Mouse (Mus musculus): Measurements from ENCODE around the gene Snai3. TPM values are rescaled to one million over a fixed set of nuclear protein-coding genes. Genes with fewer than 3 reads are reported as not detected.

Snai3 gene
- total RNA-seq (2021) = not detected
- long read RNA-seq, experiment 1 = 0 reads
- long read RNA-seq, experiment 2 = 0 reads

GRCm38 (mm10) chr8:122460524-122461472 lies at the start of gene Snai3:
TSS of gene Snai3 (minus strand) at chr8:122460733.
- DNase-seq = peak; percentile 50 to 68

- DNase-seq = peak; percentile 79 to 86
Observed at GRCm38 (mm10) chr8:122500856-122501255, 40.3 kb upstream of the Snai3 start.

- no peak for DNase-seq
Observed at GRCm38 (mm10) chr8:122497912-122498311, 37.4 kb upstream of the Snai3 start.

- DNase-seq = peak; percentile 34 to 62
Observed at GRCm38 (mm10) chr8:122497016-122497734, 36.6 kb upstream of the Snai3 start.

- no peak for DNase-seq
Observed at GRCm38 (mm10) chr8:122488387-122488786, 27.9 kb upstream of the Snai3 start.

- DNase-seq = no peak
Observed at GRCm38 (mm10) chr8:122484831-122485230, 24.3 kb upstream of the Snai3 start.

- DNase-seq = no peak
Observed at GRCm38 (mm10) chr8:122483877-122484276, 23.3 kb upstream of the Snai3 start.

- no peak for DNase-seq
Observed at GRCm38 (mm10) chr8:122482448-122482847, 21.9 kb upstream of the Snai3 start.

- DNase-seq = peak; percentile 94 to 96
Observed at GRCm38 (mm10) chr8:122475580-122476320, 15.2 kb upstream of the Snai3 start, which contains the start of the genes Rnf166 and Ctu2. TSS of gene Rnf166 (minus strand) at chr8:122476064. TSS of gene Ctu2 (plus strand) at chr8:122476143.

GRCm38 (mm10) chr8:122474951-122475560 lies 14.5 kb upstream of the Snai3 start:
- peak; percentile 74 to 78 for DNase-seq

GRCm38 (mm10) chr8:122473911-122474421 lies 13.4 kb upstream of the Snai3 start:
- no peak for DNase-seq

GRCm38 (mm10) chr8:122470691-122471090 lies 10.2 kb upstream of the Snai3 start:
- DNase-seq = no peak

GRCm38 (mm10) chr8:122469965-122470364 lies 9.4 kb upstream of the Snai3 start:
- no peak for DNase-seq

- no peak for DNase-seq
Observed at GRCm38 (mm10) chr8:122469407-122469806, 8.9 kb upstream of the Snai3 start.

- DNase-seq = no peak
Observed at GRCm38 (mm10) chr8:122467816-122468215, 7.3 kb upstream of the Snai3 start.

- peak in 1 of 2 experiments; percentile 60 for DNase-seq
Observed at GRCm38 (mm10) chr8:122464985-122465384, 4.5 kb upstream of the Snai3 start.

- no peak for DNase-seq
Observed at GRCm38 (mm10) chr8:122463651-122464640, 3.4 kb upstream of the Snai3 start.

- no peak for DNase-seq
Observed at GRCm38 (mm10) chr8:122462510-122462909, 2.0 kb upstream of the Snai3 start.

- DNase-seq = no peak
Observed at GRCm38 (mm10) chr8:122461473-122462148, 1.1 kb upstream of the Snai3 start.
